Mouse (Mus musculus) c-Kit-positive CD71-positive TER-119-negative erythroid progenitor cells, embryonic 14.5 days (primary cell): ENCODE measurements around the gene Zfp830.

Experiments
- DNase-seq: peaks from one replicate; pipeline ENCODE4 v3.0.0-alpha.2; 2013; ENCODE audit warnings: low read depth

Zfp830 gene

GRCm38 (mm10) chr11:82763742-82764437, at the start of gene Zfp830, which contains the start of gene Cct6b:
TSS of gene Zfp830 (plus strand) at chr11:82764345.
TSS of gene Cct6b (minus strand) at chr11:82764321.
- DNase-seq = peak; percentile 94

DNA sequence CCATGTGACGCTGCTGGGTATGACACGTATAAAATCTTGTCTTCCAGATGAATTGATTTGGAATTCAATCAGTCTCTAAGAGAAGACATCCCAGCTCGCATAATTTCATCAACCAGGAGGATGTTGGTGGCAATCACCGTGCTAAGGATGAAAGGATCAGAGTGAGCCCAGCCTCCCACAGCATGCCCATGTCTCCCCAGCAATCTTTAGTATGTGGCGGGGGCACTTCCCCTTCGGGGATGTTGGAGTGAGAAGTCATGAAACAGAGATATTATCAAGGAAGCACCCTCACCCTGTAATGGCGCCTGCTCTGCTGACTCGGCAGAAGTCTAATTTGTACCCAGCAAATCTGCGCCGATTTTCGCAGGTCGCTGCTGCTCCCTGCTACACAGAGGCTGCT, 44.9 kb upstream of the Zfp830 start:
- DNase-seq = no peak

GRCm38 (mm10) chr11:82726862-82727261, 37.3 kb upstream of the Zfp830 start:
- no peak for DNase-seq

GRCm38 (mm10) chr11:82734227-82734626, 29.9 kb upstream of the Zfp830 start:
- no peak for DNase-seq

GRCm38 (mm10) chr11:82739006-82739405, 25.1 kb upstream of the Zfp830 start:
- DNase-seq = no peak

- peak; percentile 55 for DNase-seq
Measured at GRCm38 (mm10) chr11:82746138-82746537, 18.0 kb upstream of the Zfp830 start.

DNA sequence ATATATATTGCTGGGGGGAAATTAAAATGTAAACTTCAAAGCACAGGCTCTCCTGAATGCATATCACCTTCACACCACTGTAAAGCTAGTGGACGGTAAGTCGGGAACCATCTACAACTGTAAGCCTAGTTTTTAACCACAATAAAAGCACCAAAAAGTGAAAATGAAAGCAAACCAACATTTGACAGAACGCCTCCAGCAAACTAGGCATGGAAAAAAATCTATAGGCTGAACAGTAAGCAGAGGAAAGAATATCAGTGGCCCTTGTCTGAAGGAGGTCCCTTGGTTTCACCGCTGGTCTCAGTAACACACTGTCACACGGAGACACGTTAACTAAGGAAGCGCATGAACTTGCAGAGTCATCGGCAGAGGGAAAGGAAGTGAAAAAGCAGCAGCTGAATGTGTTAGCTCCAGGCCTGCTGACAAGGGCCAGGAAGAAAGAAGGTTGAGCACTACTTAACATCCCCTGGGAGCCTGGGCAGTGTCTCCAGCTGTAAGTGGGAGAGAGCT, 17.2 kb upstream of the Zfp830 start:
- DNase-seq = no peak

DNA sequence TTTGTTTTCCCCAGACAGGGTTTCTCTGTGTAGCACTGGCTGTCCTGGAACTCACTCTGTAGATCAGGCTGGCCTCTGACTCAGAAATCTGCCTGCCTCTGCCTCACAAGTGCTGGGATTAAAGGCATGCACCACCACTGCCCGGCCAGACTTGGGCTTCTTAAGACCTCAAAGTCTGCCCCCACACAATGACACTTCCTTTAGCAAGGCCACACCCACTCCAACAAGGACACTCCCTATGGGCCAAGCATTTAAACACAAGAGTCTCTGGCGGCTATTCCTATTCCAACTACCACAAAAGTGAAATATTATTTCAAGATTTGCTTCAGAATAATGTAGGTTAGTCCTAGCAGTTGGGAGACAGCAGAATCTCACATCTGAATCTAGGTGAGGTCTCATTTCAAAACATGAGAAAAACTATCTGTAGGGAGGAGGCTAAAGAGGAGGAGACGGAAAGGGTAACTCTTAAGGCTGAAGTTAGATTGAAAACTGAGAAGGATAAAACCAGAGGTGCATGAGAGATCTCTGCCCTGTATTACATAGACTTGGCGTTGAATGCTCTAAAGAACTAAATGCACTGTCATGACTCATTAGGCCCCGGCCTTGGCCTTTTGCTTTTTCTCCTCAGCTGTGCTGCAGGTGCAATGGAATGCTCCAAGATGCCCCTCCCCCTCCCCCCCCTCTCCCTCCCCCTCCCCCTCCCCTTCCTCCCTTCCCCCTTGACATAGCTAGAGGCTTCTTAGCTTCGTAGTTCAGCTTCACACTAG, 11.6 kb upstream of the Zfp830 start:
- DNase-seq = no peak

- DNase-seq = no peak
Measured at GRCm38 (mm10) chr11:82755919-82756318, 8.2 kb upstream of the Zfp830 start.

GRCm38 (mm10) chr11:82762286-82762829, 1.8 kb upstream of the Zfp830 start:
- no peak for DNase-seq

GRCm38 (mm10) chr11:82763261-82763660, 884 bp upstream of the Zfp830 start:
- DNase-seq = no peak

DNA sequence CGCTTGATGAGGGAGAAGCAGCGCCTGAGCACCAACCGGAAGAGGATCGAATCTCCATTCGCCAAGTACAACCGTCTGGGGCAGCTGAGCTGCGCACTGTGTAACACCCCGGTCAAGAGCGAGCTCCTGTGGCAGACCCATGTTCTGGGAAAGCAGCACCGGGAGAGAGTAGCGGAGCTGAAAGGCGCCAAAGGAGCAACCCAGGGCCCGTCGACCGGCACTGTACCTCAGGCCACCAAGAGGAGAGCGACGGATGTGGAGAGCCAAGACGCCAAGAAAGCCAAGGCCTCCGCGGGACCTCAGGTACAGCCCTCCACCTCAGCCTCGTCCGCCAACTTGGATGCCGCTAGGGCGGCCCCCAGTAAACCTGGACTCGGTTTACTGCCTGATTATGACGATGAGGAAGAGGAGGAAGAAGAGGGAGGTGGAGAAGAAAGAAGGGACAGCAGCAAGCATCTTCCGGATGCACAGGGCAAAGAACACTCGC, 336 bp downstream of the Zfp830 start:
- no peak for DNase-seq

DNA sequence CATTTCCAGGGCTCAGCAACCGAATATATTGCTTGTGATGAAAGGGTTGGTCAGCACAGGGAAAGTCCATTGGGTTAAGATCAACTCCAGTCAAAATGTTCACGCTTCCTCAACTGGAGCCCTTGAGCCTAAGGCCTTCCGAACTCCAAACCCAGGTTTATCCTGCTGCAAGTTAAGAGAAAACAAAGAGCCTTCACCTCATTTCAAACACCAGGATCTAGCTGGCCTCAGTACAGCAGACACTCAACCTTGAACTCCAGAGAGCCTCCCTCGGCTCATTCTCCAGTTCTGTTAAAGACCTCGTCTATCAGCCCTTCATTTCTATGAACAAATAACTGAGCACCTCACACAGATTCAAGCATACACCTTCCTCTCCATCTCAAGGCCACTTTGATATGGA, 16.0 kb downstream of the Zfp830 start:
- no peak for DNase-seq

DNA sequence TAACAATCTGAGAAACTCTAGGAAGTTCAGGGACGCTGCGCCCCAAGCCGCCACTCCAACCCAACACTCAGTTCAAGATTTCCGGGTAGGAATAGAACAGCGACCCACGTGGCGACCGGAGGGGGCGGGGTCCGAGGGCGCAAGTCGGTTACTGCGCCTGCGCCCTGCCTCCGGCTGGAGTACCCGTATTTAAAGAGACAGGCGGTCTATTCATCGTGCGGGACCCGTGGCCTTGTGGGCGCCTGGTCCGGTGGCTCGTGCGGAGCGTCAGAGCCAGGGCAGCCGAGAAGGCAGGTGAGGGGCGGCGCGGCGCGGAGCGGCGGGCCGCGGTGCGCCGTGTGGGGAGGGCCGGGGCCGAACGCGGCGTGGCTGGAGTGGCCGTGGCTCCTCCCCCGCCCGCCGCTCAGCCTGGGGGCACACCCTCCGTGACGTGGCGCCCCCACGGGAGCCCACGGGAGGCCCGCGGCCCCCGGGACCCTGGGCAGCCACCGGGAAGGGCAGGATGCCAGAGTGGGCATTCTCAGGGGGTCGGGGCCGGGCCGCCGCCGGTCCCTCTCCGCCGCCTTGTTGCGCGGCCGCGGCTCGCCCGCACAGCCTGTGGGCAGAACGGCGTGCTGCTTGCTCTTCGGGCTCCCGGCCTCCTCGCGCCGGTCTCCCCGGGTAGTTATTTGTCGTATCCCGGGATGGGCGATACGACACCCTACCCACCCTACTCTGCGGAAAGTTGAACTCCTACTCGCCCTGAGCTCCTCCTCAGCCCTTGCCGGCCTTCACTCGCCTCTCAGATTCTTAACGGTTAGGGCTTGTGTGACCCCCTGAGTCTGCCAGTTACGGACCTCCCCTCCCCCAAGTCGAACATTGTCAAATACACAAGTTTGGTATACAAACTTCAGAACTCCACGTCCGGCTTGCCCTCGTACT, 17.1 kb downstream of the Zfp830 start, which contains the start of gene Lig3:
Lig3 (plus strand) TSS at position 126 of the 921 bp plus-strand sequence.
- peak; percentile 87 for DNase-seq

DNA sequence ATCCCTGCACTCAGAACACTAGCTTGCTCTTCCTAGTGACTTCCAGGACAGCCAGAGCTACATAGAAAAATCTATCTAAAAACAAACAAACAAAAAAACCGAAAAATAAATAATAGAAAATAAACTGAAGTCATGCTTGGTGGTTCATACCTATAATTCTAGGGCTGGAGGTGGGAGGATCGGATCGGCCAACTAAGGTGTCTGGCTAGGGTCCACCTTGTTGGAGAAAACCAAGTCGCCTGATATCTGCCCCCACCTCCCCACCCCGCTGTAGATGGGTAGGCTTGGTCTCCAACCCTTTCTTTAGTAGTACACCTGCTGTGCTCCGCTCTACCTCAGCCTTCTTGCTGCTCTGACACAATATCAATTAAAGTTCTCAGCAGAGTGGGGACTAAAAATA, 18.1 kb downstream of the Zfp830 start:
- DNase-seq = no peak

DNA sequence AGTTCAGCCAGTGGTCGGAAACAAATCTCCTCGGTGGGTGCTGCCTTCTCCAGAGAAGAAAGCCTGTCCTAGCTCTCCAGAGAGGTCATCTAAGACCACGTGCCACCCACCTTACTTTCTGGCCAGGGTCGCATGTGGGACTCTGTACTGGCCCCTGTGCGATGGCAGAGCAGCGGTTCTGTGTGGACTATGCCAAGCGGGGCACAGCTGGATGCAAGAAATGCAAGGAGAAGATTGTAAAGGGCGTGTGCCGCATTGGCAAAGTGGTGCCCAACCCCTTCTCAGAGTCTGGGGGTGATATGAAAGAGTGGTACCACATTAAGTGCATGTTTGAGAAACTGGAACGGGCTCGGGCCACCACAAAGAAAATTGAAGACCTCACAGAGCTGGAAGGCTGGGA, 19.3 kb downstream of the Zfp830 start:
- DNase-seq = no peak

DNA sequence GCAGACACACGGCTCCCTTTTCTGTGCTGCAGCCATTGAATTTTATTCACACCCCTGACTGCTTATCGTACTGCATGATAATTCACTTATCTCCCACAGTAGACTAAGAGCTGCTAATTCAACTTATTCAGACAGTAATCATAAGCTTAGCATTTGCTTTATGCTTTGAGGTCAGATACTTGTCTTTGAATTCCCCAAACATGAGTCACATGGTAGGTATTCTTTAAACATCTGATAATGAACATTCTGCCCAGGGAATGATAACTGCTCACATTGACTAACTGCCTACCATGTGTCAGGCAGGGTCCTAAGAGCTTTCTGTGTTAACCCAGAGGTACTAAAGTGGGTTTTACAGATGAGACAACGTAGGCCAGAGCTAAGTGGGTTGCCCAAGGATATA, 42.5 kb downstream of the Zfp830 start:
- no peak for DNase-seq

DNA sequence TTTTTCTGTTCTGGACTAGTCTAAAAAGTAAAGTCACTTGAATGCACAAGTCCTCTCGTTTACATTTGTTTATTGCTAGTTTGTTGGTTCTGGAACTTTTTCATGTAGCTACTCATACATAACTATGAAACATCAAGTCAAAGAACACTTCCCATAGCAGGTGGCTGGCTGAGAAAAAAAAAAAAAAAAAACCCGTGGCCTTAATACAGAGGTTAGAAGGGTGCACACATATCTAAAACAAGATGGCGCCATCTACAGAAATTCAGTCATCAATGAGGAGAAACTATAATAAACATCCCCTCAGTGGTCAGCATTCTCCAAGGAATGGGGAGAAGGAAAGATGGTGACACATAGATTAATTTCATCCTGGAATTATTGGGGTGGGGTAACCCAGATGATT, 43.2 kb downstream of the Zfp830 start:
- DNase-seq = no peak

DNA sequence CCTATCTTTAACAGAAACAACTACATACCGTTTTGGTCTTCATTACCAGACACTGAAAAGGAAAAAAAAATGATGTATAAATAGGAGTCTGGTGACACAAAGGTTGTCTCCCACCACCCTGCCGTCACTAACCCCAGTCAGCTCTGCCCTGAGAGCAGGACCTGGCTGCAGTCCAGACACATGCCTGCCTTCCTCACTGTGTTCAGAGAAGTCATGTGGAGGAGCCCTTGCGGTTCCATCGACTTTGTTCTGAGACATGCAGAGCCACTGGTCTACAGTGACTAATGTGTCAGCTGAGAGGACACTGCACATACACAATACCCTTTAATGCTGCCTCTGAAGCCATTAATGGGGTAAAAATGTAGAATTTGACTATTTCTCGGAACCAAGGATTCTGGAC, 44.3 kb downstream of the Zfp830 start:
- no peak for DNase-seq
